Mouse (Mus musculus) CH12.LX (cell line): Measurements from ENCODE around the gene Clec3b.

Experiments
- BHLHE40 ChIP-seq: IDR thresholded peaks from 2 replicates; pipeline ENCODE4 v1.6.1; 2011; ENCODE audit warnings: mild to moderate bottlenecking, low read depth, low read length, improper control_type of control experiment
- CTCF ChIP-seq, 2 experiments: IDR thresholded peaks in 1 of 2; conservative IDR thresholded peaks in 1 of 2; 2 replicates each; pipeline ENCODE4 v1.5.1; 2011 to 2012; ENCODE audit warnings: low read depth in 2 of 2, low read length in 2 of 2, improper control_type of control experiment in 1 of 2, inconsistent platforms in 1 of 2, mild to moderate bottlenecking in 1 of 2, moderate library complexity in 1 of 2
- EP300 ChIP-seq: IDR thresholded peaks from 2 replicates; pipeline ENCODE4 v1.6.1; 2011; ENCODE audit warnings: low read length, improper control_type of control experiment
- MAFK ChIP-seq: IDR thresholded peaks from 2 replicates; pipeline ENCODE4 v1.6.1; 2011; ENCODE audit warnings: low read length, improper control_type of control experiment; ENCODE audit not compliant: insufficient replicate concordance
- MAX ChIP-seq: IDR thresholded peaks from 2 replicates; pipeline ENCODE4 v1.6.1; 2011; ENCODE audit warnings: low read length, improper control_type of control experiment
- MAZ ChIP-seq: IDR thresholded peaks from 2 replicates; pipeline ENCODE4 v1.6.1; 2012; ENCODE audit warnings: low read depth, mild to moderate bottlenecking, inconsistent platforms, low read length, improper control_type of control experiment, moderate library complexity
- MYC ChIP-seq: IDR thresholded peaks from 2 replicates; pipeline ENCODE4 v1.6.1; 2011; ENCODE audit warnings: low read depth, mild to moderate bottlenecking, improper control_type of control experiment, low read length
- POLR2A ChIP-seq: IDR thresholded peaks from 2 replicates; pipeline ENCODE4 v1.6.1; 2011; ENCODE audit warnings: low read depth, mild to moderate bottlenecking, improper control_type of control experiment, low read length
- TCF12 ChIP-seq: IDR thresholded peaks from 2 replicates; pipeline ENCODE4 v1.6.1; 2014; ENCODE audit warnings: low read depth, mild to moderate bottlenecking, inconsistent platforms, low read length, improper control_type of control experiment
- UBTF ChIP-seq: IDR thresholded peaks from 2 replicates; pipeline ENCODE4 v1.6.1; 2012; ENCODE audit warnings: low read depth, mild to moderate bottlenecking, inconsistent platforms, low read length, improper control_type of control experiment, moderate library complexity

DNA sequence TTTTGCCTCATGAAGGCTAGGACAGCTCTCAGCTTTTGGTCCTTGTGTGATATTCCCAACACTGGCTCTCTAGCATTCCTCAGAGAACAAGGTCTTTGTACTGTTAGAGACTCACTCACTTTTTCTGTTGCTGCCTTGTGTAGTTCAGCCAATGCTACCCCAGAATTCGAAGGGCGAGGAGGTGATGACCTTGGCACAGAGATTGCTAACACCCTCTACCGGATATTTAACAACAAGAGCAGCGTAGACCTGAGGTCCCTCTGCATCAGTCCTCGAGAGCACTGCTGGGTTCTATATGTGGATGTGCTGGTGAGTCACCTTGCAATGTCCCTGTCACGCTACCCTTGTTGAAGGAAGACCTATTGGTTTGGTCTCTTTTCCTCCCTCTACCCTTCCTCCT lies 23.1 kb upstream of the Clec3b start:
- TF ChIP-seq MAZ (no peak), POLR2A (no peak), MAX (no peak), CTCF (conservative IDR thresholded peaks at IDR 0.05 in 1 of 2, IDR thresholded peaks at IDR 0.05 in 1 of 2; ENCODE audit: low read depth in 2 of 2, low read length in 2 of 2) (no peak), MAFK (no peak), BHLHE40 (no peak), TCF12 (no peak), MYC (no peak), EP300 (no peak), UBTF (no peak)
